Mouse (Mus musculus): ENCODE data around the gene Arhgap28. TPM values are rescaled to one million over a fixed set of nuclear protein-coding genes. Genes with fewer than 3 reads are reported as not detected.

The Arhgap28 gene
- polyA plus RNA-seq, 1 experiment from 2014 or later = 26.3 TPM

GRCm38 (mm10) chr17:68004581-68005330, 836 bp upstream of the Arhgap28 start:
- peak overlapping the region; percentile 75 for H3K4me3 ChIP-seq
- no peaks in the 10 kb centered on the region for H3K9me3 ChIP-seq (replicated peaks)
- peaks cover 33% of the 10 kb centered on the region for H3K4me1 ChIP-seq
- H3K27me3 ChIP-seq (ENCODE audit: low read depth, poor library complexity, severe bottlenecking) = no peaks in the 10 kb centered on the region
- peak overlapping the region; percentile 89 for H3K27ac ChIP-seq (replicated peaks)
- DNase-seq (ENCODE audit: low spot score) = no peak
- H3K36me3 ChIP-seq = no peaks in the 10 kb centered on the region
- WGBS = 18% methylated on average over 10 of the region's 10 CpGs

GRCm38 (mm10) chr17:68002608-68003595, 1.0 kb downstream of the Arhgap28 start:
- H3K4me3 ChIP-seq = peak overlapping the region; percentile 75
- no peak for DNase-seq (ENCODE audit: low spot score)
- no peak overlapping the region for H3K27ac ChIP-seq (replicated peaks)
- H3K27me3 ChIP-seq (ENCODE audit: low read depth, poor library complexity, severe bottlenecking) = no peaks in the 10 kb centered on the region
- 49% methylated on average over 17 of the region's 17 CpGs for WGBS
- H3K36me3 ChIP-seq = no peaks in the 10 kb centered on the region
- peaks cover 33% of the 10 kb centered on the region for H3K4me1 ChIP-seq
- H3K9me3 ChIP-seq (replicated peaks) = no peaks in the 10 kb centered on the region

GRCm38 (mm10) chr17:67999801-68000200, 4.1 kb downstream of the Arhgap28 start:
- Histone ChIP-seq H3K4me1 (peaks cover 53% of the 10 kb centered on the region), H3K27ac (replicated peaks) (no peak overlapping the region), H3K27me3 (ENCODE audit: low read depth, poor library complexity, severe bottlenecking) (no peaks in the 10 kb centered on the region), H3K9me3 (replicated peaks) (no peaks in the 10 kb centered on the region), H3K4me3 (no peak overlapping the region), H3K36me3 (no peaks in the 10 kb centered on the region)
- 63% methylated on average over 8 of the region's 8 CpGs for whole genome bisulfite sequencing
- DNase-seq (ENCODE audit: low spot score) = no peak

GRCm38 (mm10) chr17:67996769-67997155, 7.2 kb downstream of the Arhgap28 start:
- 82% methylated on average over 7 of the region's 7 CpGs for WGBS
- DNase-seq (ENCODE audit: low spot score) = no peak
- Histone ChIP-seq H3K27ac (replicated peaks) (peak overlapping the region; percentile 33; the same call in 1 of the 2 replicates), H3K36me3 (no peaks in the 10 kb centered on the region), H3K27me3 (ENCODE audit: low read depth, poor library complexity, severe bottlenecking) (no peaks in the 10 kb centered on the region), H3K9me3 (replicated peaks) (no peaks in the 10 kb centered on the region), H3K4me1 (peaks cover 32% of the 10 kb centered on the region), H3K4me3 (no peak overlapping the region)

- H3K36me3 ChIP-seq = no peaks in the 10 kb centered on the region
- no peak overlapping the region for H3K4me3 ChIP-seq
- H3K4me1 ChIP-seq = peaks cover 29% of the 10 kb centered on the region
- H3K27me3 ChIP-seq (ENCODE audit: low read depth, poor library complexity, severe bottlenecking) = no peaks in the 10 kb centered on the region
- 14% methylated on average over 14 of the region's 14 CpGs for WGBS
- no peaks in the 10 kb centered on the region for H3K9me3 ChIP-seq (replicated peaks)
- DNase-seq (ENCODE audit: low spot score) = no peak
- H3K27ac ChIP-seq (replicated peaks) = peak overlapping the region; percentile 33; the same call in 1 of the 2 replicates
Observed at GRCm38 (mm10) chr17:67996097-67996768, 7.7 kb downstream of the Arhgap28 start.

- H3K9me3 ChIP-seq (replicated peaks) = no peaks in the 10 kb centered on the region
- no peak overlapping the region; the same call in 1 of the 2 replicates for H3K27ac ChIP-seq (replicated peaks)
- no peaks in the 10 kb centered on the region for H3K36me3 ChIP-seq
- DNase-seq (ENCODE audit: low spot score) = no peak
- 0 out of 2 replicates have a peak overlapping the region, but pooled peaks have one; percentile 16 for H3K4me3 ChIP-seq
- H3K4me1 ChIP-seq = peaks cover 27% of the 10 kb centered on the region
- 83% methylated on average over 2 of the region's 2 CpGs for WGBS
- no peaks in the 10 kb centered on the region for H3K27me3 ChIP-seq (ENCODE audit: low read depth, poor library complexity, severe bottlenecking)
Observed at GRCm38 (mm10) chr17:67995277-67995819, 8.6 kb downstream of the Arhgap28 start.

GRCm38 (mm10) chr17:67994861-67995260, 9.1 kb downstream of the Arhgap28 start:
- Histone ChIP-seq H3K27ac (replicated peaks) (no peak overlapping the region), H3K4me1 (peaks cover 30% of the 10 kb centered on the region), H3K36me3 (no peaks in the 10 kb centered on the region), H3K9me3 (replicated peaks) (no peaks in the 10 kb centered on the region), H3K4me3 (no peak overlapping the region), H3K27me3 (ENCODE audit: low read depth, poor library complexity, severe bottlenecking) (no peaks in the 10 kb centered on the region)
- DNase-seq (ENCODE audit: low spot score) = no peak
- 72% methylated on average over 7 of the region's 7 CpGs for WGBS

- Histone ChIP-seq H3K27me3 (ENCODE audit: low read depth, poor library complexity, severe bottlenecking) (no peaks in the 10 kb centered on the region), H3K9me3 (replicated peaks) (no peaks in the 10 kb centered on the region), H3K4me1 (peaks cover 42% of the 10 kb centered on the region), H3K27ac (replicated peaks) (no peak overlapping the region), H3K4me3 (no peak overlapping the region), H3K36me3 (no peaks in the 10 kb centered on the region)
- WGBS = 97% methylated on average over 2 of the region's 2 CpGs
- no peak for DNase-seq (ENCODE audit: low spot score)
Observed at GRCm38 (mm10) chr17:67993371-67994045, 10.4 kb downstream of the Arhgap28 start.

GRCm38 (mm10) chr17:67989716-67990115, 14.2 kb downstream of the Arhgap28 start:
- no peaks in the 10 kb centered on the region for H3K36me3 ChIP-seq
- peaks cover 22% of the 10 kb centered on the region for H3K4me1 ChIP-seq
- H3K27ac ChIP-seq (replicated peaks) = peak overlapping the region; percentile 28
- no peak for DNase-seq (ENCODE audit: low spot score)
- no peak overlapping the region for H3K4me3 ChIP-seq
- no peaks in the 10 kb centered on the region for H3K27me3 ChIP-seq (ENCODE audit: low read depth, poor library complexity, severe bottlenecking)
- 65% methylated on average over 5 of the region's 5 CpGs for WGBS
- no peaks in the 10 kb centered on the region for H3K9me3 ChIP-seq (replicated peaks)

- Histone ChIP-seq H3K4me1 (peaks cover 19% of the 10 kb centered on the region), H3K36me3 (no peaks in the 10 kb centered on the region), H3K27ac (replicated peaks) (peak overlapping the region; percentile 28; the same call in 1 of the 2 replicates), H3K9me3 (replicated peaks) (no peaks in the 10 kb centered on the region), H3K4me3 (no peak overlapping the region), H3K27me3 (ENCODE audit: low read depth, poor library complexity, severe bottlenecking) (no peaks in the 10 kb centered on the region)
- peak; percentile 50 for DNase-seq (ENCODE audit: low spot score)
- 56% methylated on average over 15 of the region's 15 CpGs for WGBS
Observed at GRCm38 (mm10) chr17:67988920-67989621, 14.8 kb downstream of the Arhgap28 start.

GRCm38 (mm10) chr17:67985532-67985931, 18.4 kb downstream of the Arhgap28 start:
- 44% methylated on average over 4 of the region's 4 CpGs for WGBS
- no peaks in the 10 kb centered on the region for H3K27me3 ChIP-seq (ENCODE audit: low read depth, poor library complexity, severe bottlenecking)
- no peak for DNase-seq (ENCODE audit: low spot score)

More at GRCm38 (mm10) chr17:67985532-67985931, 18.4 kb downstream of the Arhgap28 start:
- no peak overlapping the region for H3K27ac ChIP-seq (replicated peaks)
- no peaks in the 10 kb centered on the region for H3K9me3 ChIP-seq (replicated peaks)
- H3K4me3 ChIP-seq = no peak overlapping the region
- peaks cover 19% of the 10 kb centered on the region for H3K4me1 ChIP-seq
- no peaks in the 10 kb centered on the region for H3K36me3 ChIP-seq
